In the genomic region with DNA sequence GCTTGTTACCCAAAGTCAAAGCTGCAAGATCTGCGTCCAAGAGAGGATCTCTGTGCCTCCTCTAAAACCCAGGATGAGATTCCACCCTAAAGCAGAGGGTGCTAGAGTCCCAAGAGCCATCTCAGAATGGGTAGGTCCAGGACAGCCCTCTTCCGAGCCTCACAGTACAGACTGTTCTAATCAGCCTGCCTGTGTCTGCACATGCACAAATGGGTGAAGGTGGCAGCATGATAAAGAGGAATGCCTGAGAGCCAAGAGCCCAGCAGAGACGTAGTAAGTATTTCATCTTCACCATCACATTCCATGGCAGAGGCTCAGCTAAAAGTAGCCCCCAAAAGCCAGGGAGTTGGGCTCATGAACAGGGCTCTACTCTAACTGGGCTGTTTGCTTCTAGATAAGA, we compare ENCODE assay signal across 17 mouse cellular contexts. TPM values are rescaled to one million over a fixed set of nuclear protein-coding genes. Genes with fewer than 3 reads are reported as not detected.
A peak's percentile ranks its signal among the peaks of the same experiment; 100 is the strongest.
DNase-seq lines count a peak whose midpoint lies in the region; ATAC-seq and TF ChIP-seq lines count a peak whose summit lies in the region.
"Had no signal": no experiment of that assay in that cellular context is flagged by ENCODE, and none has a peak within 500 bp of the region (broad histone marks: within the 10 kb centered on the region; RNA-seq: fewer than 3 reads in every experiment).

No protein-coding gene starts in this region.

- no peak overlapping the region for H3K9ac ChIP-seq in kidney, embryonic 14.5 days (ENCODE audit: low read depth, low read length)
- peak overlapping the region; percentile 58 for H3K9ac ChIP-seq in liver, embryonic 15.5 days
- H3K9ac ChIP-seq: embryonic facial prominence, embryonic 13.5 days; hindbrain, embryonic 15.5 days had no signal

- TF ChIP-seq POLR2A in bone marrow, adult 2 months (IDR thresholded peaks at IDR 0.05; ENCODE audit: borderline replicate concordance, control insufficient read depth, low read depth, low read length) = no peak

- H3K27me3 ChIP-seq in kidney, embryonic 14.5 days (ENCODE audit: control insufficient read depth, insufficient read depth, low read length) = no peaks in the 10 kb centered on the region
- H3K27me3 ChIP-seq in erythroblast, embryonic 14.5 days (ENCODE audit: control insufficient read depth) = no peaks in the 10 kb centered on the region
- no peaks in the 10 kb centered on the region for H3K27me3 ChIP-seq in liver, embryonic 15.5 days
- H3K27me3 ChIP-seq: embryonic facial prominence, embryonic 13.5 days; hindbrain, embryonic 15.5 days had no signal

- WGBS in kidney, embryonic 14.5 days = 91% methylated on average over 3 of the region's 3 CpGs
- 57% methylated on average over 3 of the region's 3 CpGs for WGBS in bone marrow, adult 2 months
- WGBS in liver, embryonic 15.5 days (ENCODE audit: insufficient replicate concordance) = 23% methylated on average over 3 of the region's 3 CpGs

- no peak for TF ChIP-seq CTCF in bone marrow, adult 2 months (IDR thresholded peaks at IDR 0.05; ENCODE audit: control insufficient read depth, insufficient read depth, low read length)

- no peaks in the 10 kb centered on the region for H3K36me3 ChIP-seq in kidney, embryonic 14.5 days (ENCODE audit: control insufficient read depth, insufficient read depth, low read length)
- peaks cover 74% of the 10 kb centered on the region for H3K36me3 ChIP-seq in erythroblast, embryonic 14.5 days (ENCODE audit: control insufficient read depth)
- H3K36me3 ChIP-seq in liver, embryonic 15.5 days (replicated peaks) = peaks cover 17% of the 10 kb centered on the region
- H3K36me3 ChIP-seq: embryonic facial prominence, embryonic 13.5 days; hindbrain, embryonic 15.5 days had no signal

- H3K4me1 ChIP-seq in kidney, embryonic 14.5 days (ENCODE audit: control insufficient read depth, insufficient read depth, low read length) = peaks cover 56% of the 10 kb centered on the region
- H3K4me1 ChIP-seq in bone marrow, adult 2 months (ENCODE audit: control insufficient read depth, insufficient read depth, low read length) = peaks cover 18% of the 10 kb centered on the region
- peaks cover 82% of the 10 kb centered on the region for H3K4me1 ChIP-seq in erythroblast, embryonic 14.5 days (ENCODE audit: control insufficient read depth)
- H3K4me1 ChIP-seq in liver, embryonic 15.5 days (replicated peaks) = peaks cover 77% of the 10 kb centered on the region

- no peak overlapping the region for H3K4me2 ChIP-seq in kidney, embryonic 14.5 days (replicated peaks; ENCODE audit: low read depth, low read length)
- H3K4me2 ChIP-seq in liver, embryonic 15.5 days = peak overlapping the region; percentile 94
- H3K4me2 ChIP-seq: hindbrain, embryonic 15.5 days had no signal

- H3K4me3 ChIP-seq in kidney, embryonic 14.5 days (ENCODE audit: low read length) = no peak overlapping the region
- no peak overlapping the region for H3K4me3 ChIP-seq in bone marrow, adult 2 months (replicated peaks; ENCODE audit: control insufficient read depth, low read depth, low read length)
- H3K4me3 ChIP-seq in erythroblast, embryonic 14.5 days (replicated peaks) = peak overlapping the region; percentile 56
- peak overlapping the region; percentile 90 for H3K4me3 ChIP-seq in liver, embryonic 15.5 days (replicated peaks)
- H3K4me3 ChIP-seq: embryonic facial prominence, embryonic 13.5 days; hindbrain, embryonic 15.5 days; limb, embryonic 10.5 days had no signal

- peak; percentile 3 for DNase-seq in kidney, postnatal 10 days
- DNase-seq in kidney, postnatal 4 days = no peak
- DNase-seq: adrenal gland, adult 2 months; cerebellum, postnatal 36 days; gastrocnemius, postnatal 14 days; kidney, adult 9 months; right cerebral cortex, postnatal 4 days had no signal

- H3K9me3 ChIP-seq in kidney, embryonic 14.5 days (ENCODE audit: control insufficient read depth, low read length) = no peaks in the 10 kb centered on the region
- no peaks in the 10 kb centered on the region for H3K9me3 ChIP-seq in erythroblast, embryonic 14.5 days (ENCODE audit: control insufficient read depth, low read length)
- H3K9me3 ChIP-seq in liver, embryonic 15.5 days (replicated peaks) = no peaks in the 10 kb centered on the region
- H3K9me3 ChIP-seq: embryonic facial prominence, embryonic 13.5 days; hindbrain, embryonic 15.5 days; limb, embryonic 10.5 days had no signal

- ATAC-seq in kidney, embryonic 14.5 days (ENCODE audit: low FRiP score, low TSS enrichment) = no peak
- ATAC-seq in liver, embryonic 15.5 days (ENCODE audit: insufficient read depth) = peak; percentile 55
- no peak for ATAC-seq in monocyte, adult 5-6 weeks (replicated peaks; ENCODE audit: insufficient number of reproducible peaks, low FRiP score, low TSS enrichment, poor library complexity, severe bottlenecking)
- ATAC-seq in CD4-positive, CD25-positive, alpha-beta regulatory T cell, adult 4 months = no peak
- ATAC-seq: forebrain, embryonic 16.5 days had no signal

- no peak overlapping the region for H3K27ac ChIP-seq in kidney, embryonic 14.5 days (ENCODE audit: low read depth, low read length)
- H3K27ac ChIP-seq in bone marrow, adult 2 months (ENCODE audit: control insufficient read depth, insufficient read depth, low read depth, low read length, poor library complexity) = peak overlapping the region; percentile 1; the same call in 1 of the 2 replicates
- peak overlapping the region; percentile 92 for H3K27ac ChIP-seq in liver, embryonic 15.5 days (replicated peaks)
- H3K27ac ChIP-seq: embryonic facial prominence, embryonic 13.5 days; hindbrain, embryonic 15.5 days; limb, embryonic 10.5 days had no signal

RNA-seq across cellular contexts. Expression of a gene that starts 4.3 kb away (rescaled TPM):
- 36.0 and 45.8 TPM in 2 replicates for polyA plus RNA-seq in kidney, embryonic 14.5 days (2014; fragmentation: Nextera tagmentation; extraction: Ambion mirVana)
- 32.2 and 44.4 TPM in 2 replicates for polyA plus RNA-seq in bone marrow, adult 2 months (2011; ENCODE audit: insufficient read depth, insufficient read length, low replicate concordance, missing spikeins)
- 2.3 and 2.7 TPM in 2 replicates for polyA plus RNA-seq in erythroblast, embryonic 14.5 days (2012)
- polyA plus RNA-seq in liver, embryonic 15.5 days (2015; fragmentation: Nextera tagmentation; extraction: Ambion mirVana) = 33.6 and 34.8 TPM in 2 replicates
- total RNA-seq in monocyte, adult 5-6 weeks (2017) = 27.7 to 60.9 TPM (median 40.1 TPM) in 3 replicates
- 10 to 100 TPM; 52.5 to 61.3 TPM for polyA plus RNA-seq in CD4-positive, CD25-positive, alpha-beta regulatory T cell, adult 4 months (2017; shearing (Covaris generic))

Comparison
In these comparisons a context has a peak if more than half of its experiments do, and no peak if none do; other contexts are left out.
1. H3K4me3 ChIP-seq: peak in erythroblast, embryonic 14.5 days (single experiment) and liver, embryonic 15.5 days (single experiment); none in kidney, embryonic 14.5 days (single experiment) and bone marrow, adult 2 months (single experiment).